Mouse (Mus musculus) lung, postnatal 10 days (tissue): ENCODE data around the gene Rpl36.
"Not testable (repeated sequence)": the region's sequence is repeated elsewhere in the genome, so short reads cannot be mapped to it uniquely, and the experiment has no call there.

ENCODE experiments used
- DNase-seq: peaks from one replicate; pipeline ENCODE4 v3.0.0; 2021

Gene Rpl36

GRCm38 (mm10) chr17:56609452-56610171 is 3.6 kb upstream of the Rpl36 start, which contains the start of gene 2410015M20Rik:
2410015M20Rik (minus strand) TSS chr17:56609771.
- peak; percentile 97 for DNase-seq

GRCm38 (mm10) chr17:56611323-56611722 is 1.9 kb upstream of the Rpl36 start:
- DNase-seq = no peak

- DNase-seq = peak; percentile 74
These were observed 1.2 kb upstream of the Rpl36 start for GRCm38 (mm10) chr17:56611861-56612564.

GRCm38 (mm10) chr17:56612565-56612939 is 664 bp upstream of the Rpl36 start:
- DNase-seq = not testable (repeated sequence)

- DNase-seq = peak; percentile 32
These were observed 677 bp downstream of the Rpl36 start for GRCm38 (mm10) chr17:56613893-56614292.

GRCm38 (mm10) chr17:56614391-56615135 is 1.3 kb downstream of the Rpl36 start:
- no peak for DNase-seq

GRCm38 (mm10) chr17:56615136-56615784 is 2.0 kb downstream of the Rpl36 start:
- no peak for DNase-seq

- DNase-seq = no peak
These were observed 2.6 kb downstream of the Rpl36 start for GRCm38 (mm10) chr17:56615792-56616191.

GRCm38 (mm10) chr17:56616725-56617124 is 3.5 kb downstream of the Rpl36 start:
- DNase-seq = no peak

- no peak for DNase-seq
These were observed 4.4 kb downstream of the Rpl36 start for GRCm38 (mm10) chr17:56617628-56618027.

- no peak for DNase-seq
These were observed 12.3 kb downstream of the Rpl36 start for GRCm38 (mm10) chr17:56625495-56625894.

GRCm38 (mm10) chr17:56626260-56626659 is 13.0 kb downstream of the Rpl36 start:
- no peak for DNase-seq

- DNase-seq = peak; percentile 98
These were observed 13.7 kb downstream of the Rpl36 start, which contains the start of gene Lonp1 for GRCm38 (mm10) chr17:56626754-56627470. Lonp1 (minus strand) TSS chr17:56626887.

GRCm38 (mm10) chr17:56627530-56628277 is 14.5 kb downstream of the Rpl36 start, which contains the start of gene Catsperd:
Catsperd (plus strand) TSS chr17:56628143.
- peak; percentile 24 for DNase-seq

GRCm38 (mm10) chr17:56629800-56630781 is 16.9 kb downstream of the Rpl36 start:
- not testable (repeated sequence) for DNase-seq

- DNase-seq = no peak
These were observed 18.6 kb downstream of the Rpl36 start for GRCm38 (mm10) chr17:56631807-56632206.

GRCm38 (mm10) chr17:56634023-56634422 is 20.8 kb downstream of the Rpl36 start:
- no peak for DNase-seq

- no peak for DNase-seq
These were observed 30.0 kb downstream of the Rpl36 start for GRCm38 (mm10) chr17:56643237-56643636.

- no peak for DNase-seq
These were observed 34.3 kb downstream of the Rpl36 start for GRCm38 (mm10) chr17:56647546-56647945.

- DNase-seq = peak; percentile 22
These were observed 38.6 kb downstream of the Rpl36 start for GRCm38 (mm10) chr17:56651801-56652200.
